ENCODE assay signal across 8 mouse cellular contexts in genomic region chr9:57939431-57940348, GRCm38 (mm10). TPM values are rescaled to one million over a fixed set of nuclear protein-coding genes. Genes with fewer than 3 reads are reported as not detected.
DNase-seq lines count a peak whose midpoint lies in the region; ATAC-seq and TF ChIP-seq lines count a peak whose summit lies in the region.

TSS of gene Sema7a (plus strand) at chr9:57940112.

- peak; percentile 93 for TF ChIP-seq POLR2A in cortical plate, adult 2 months (IDR thresholded peaks at IDR 0.05; ENCODE audit: extremely low read depth, insufficient read depth, low read length)

- H3K27ac ChIP-seq in cortical plate, adult 2 months (ENCODE audit: insufficient read depth, low read length): peak within 1 kb of the TSS; percentile 98

- intact Hi-C loops in left cerebral cortex, postnatal 14 days (cut with DNase I): loop anchor here (5.0 kb wide), 1 partner anchor 77 kb away; no protein-coding TSS in a partner anchor

- peak; percentile 74 for ATAC-seq in inflammation-experienced regulatory T-cells, adult 6 months
- no peak for ATAC-seq in erythroid progenitor cell, adult 5-6 weeks (replicated peaks; ENCODE audit: low FRiP score, poor library complexity, severe bottlenecking)

- DNase-seq in adrenal gland, adult (ENCODE audit: inconsistent age in 2 of 2, low spot score in 1 of 2): peak; percentile 88 to 93
- peak; percentile 81 for DNase-seq in gastrocnemius, postnatal 25 days
- peak; percentile 73 to 85 for DNase-seq in left cerebral cortex, postnatal 14 days (ENCODE audit: low spot score in 2 of 2)
- DNase-seq in mesoderm, embryonic 11.5 days (ENCODE audit: low read depth, low spot score): peak; percentile 77
- DNase-seq in right cerebral cortex, postnatal 36 days (ENCODE audit: low spot score in 2 of 2): peak; percentile 77 to 78

- TF ChIP-seq CTCF in cortical plate, adult 2 months (IDR thresholded peaks at IDR 0.05; ENCODE audit: extremely low read depth, insufficient read depth, low read length): no peak

- peak within 1 kb of the TSS; percentile 98 for H3K4me3 ChIP-seq in cortical plate, adult 2 months (ENCODE audit: insufficient read depth, low read length)

- peaks cover 12% of the 10 kb centered on the region for H3K4me1 ChIP-seq in cortical plate, adult 2 months (ENCODE audit: control insufficient read depth, insufficient read depth, low read length)

RNA-seq across cellular contexts. Expression of gene Sema7a, which starts in this region (rescaled TPM):
- polyA plus RNA-seq in cortical plate, adult 2 months (2012; rRNA removed): 147 and 154 TPM in 2 replicates
- total RNA-seq in gastrocnemius, postnatal 25 days (2021): 1 to 10 TPM; 8.8 to 9.8 TPM
- polyA plus RNA-seq in inflammation-experienced regulatory T-cells, adult 6 months (2017; shearing (Covaris generic)): 1 to 10 TPM in 1 of 3 experiments, not detected in 2; 1.8 TPM
- 100 to 1,000 TPM; 126 to 148 TPM for total RNA-seq in left cerebral cortex, postnatal 14 days (2021)
- total RNA-seq in erythroid progenitor cell, adult 5-6 weeks (2015; ENCODE audit: low replicate concordance): 0.42 TPM in 1 of 2 replicates, not detected in the other
- total RNA-seq in erythroid progenitor cell, adult 5-6 weeks (2017; ENCODE audit: low replicate concordance): 0.64 TPM in 1 of 2 replicates, not detected in the other

Comparison
In these comparisons a context has a peak if more than half of its experiments do, and no peak if none do; other contexts are left out.
1. RNA of gene Sema7a (total RNA-seq): 126 to 148 TPM in left cerebral cortex, postnatal 14 days; 8.8 to 9.8 TPM in gastrocnemius, postnatal 25 days and 0.42 to 0.64 TPM in erythroid progenitor cell, adult 5-6 weeks; every median in the first group is over 10 times any median in the second.
2. RNA of gene Sema7a (polyA plus RNA-seq): 147 to 154 TPM in cortical plate, adult 2 months; 1.8 TPM in inflammation-experienced regulatory T-cells, adult 6 months; every median in the first group is over 10 times any median in the second.
3. Peak in every context shown above with its lines, with median percentiles within 50 percentile points of each other: DNase-seq.